Mouse (Mus musculus) gastrocnemius, postnatal 36 days (tissue): Measurements from ENCODE around the gene Slc6a19. TPM values are rescaled to one million over a fixed set of nuclear protein-coding genes. Genes with fewer than 3 reads are reported as not detected.
"Not testable (repeated sequence)": the region's sequence is repeated elsewhere in the genome, so short reads cannot be mapped to it uniquely, and the experiment has no call there.

Source experiments
- DNase-seq, 2 experiments: peaks; one replicate each; pipeline ENCODE4 v3.0.0; 2022
- intact Hi-C: fragments of 180-260 bp; cut with DNase I; formaldehyde crosslinking; loops from one replicate; pipeline ENCODE4 v1.15.1; 2025
- total RNA-seq, 2 experiments: library from RNA; stranded (reverse); gene quantifications; 2 replicates each; pipeline ENCODE4 v1.2.3; 2021

Gene Slc6a19
- total RNA-seq, 2 experiments from 2014 or later, result not detected

DNA sequence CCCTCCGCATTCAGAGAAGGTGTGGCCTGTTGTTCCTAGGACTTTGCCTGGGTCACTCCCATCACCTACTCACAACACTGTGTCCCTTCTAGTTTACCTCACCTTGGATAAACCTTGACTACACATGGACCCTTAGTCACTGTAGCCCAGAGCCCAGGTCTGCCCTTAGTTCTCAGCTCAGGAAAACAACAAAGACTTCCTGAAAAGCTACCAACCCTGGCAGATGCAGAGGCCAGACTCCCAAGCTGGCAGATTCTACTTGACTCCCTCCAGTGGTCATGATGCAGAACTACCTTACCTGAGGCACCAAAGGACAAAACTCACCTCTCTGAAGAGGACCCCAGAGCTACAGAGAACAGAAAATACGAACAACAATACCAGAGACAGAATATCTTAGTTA is 9.4 kb upstream of the Slc6a19 start:
- intact Hi-C loops, result no loop called here
- no peak for DNase-seq

- intact Hi-C loops, result no loop called here
- DNase-seq, result no peak
Observed at GRCm38 (mm10) chr13:73713204-73713603, 8.5 kb upstream of the Slc6a19 start.

- DNase-seq, result no peak
- intact Hi-C loops, result no loop called here
Observed at GRCm38 (mm10) chr13:73712228-73712627, 7.6 kb upstream of the Slc6a19 start.

DNA sequence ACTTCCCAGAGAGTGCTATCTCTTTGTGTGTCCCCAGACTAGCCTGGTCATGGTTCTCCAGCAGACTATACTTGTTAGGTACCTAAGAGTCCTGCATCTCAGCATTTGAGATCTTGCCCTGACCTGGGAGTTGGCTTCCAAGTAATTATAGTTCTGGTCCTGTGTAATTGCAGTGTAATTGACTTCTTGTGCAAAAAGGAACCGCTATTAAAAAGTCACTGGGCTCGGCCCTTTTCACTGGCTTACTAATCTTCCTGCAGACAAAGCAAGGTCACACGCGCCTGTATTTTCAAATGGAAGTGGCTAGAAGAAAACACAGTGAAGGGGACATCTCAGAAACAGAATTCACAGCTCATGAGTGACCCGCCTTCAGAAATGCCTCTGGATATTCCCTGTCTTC is 7.1 kb upstream of the Slc6a19 start:
- no peak for DNase-seq
- intact Hi-C loops, result no loop called here

GRCm38 (mm10) chr13:73711221-73711620 is 6.6 kb upstream of the Slc6a19 start:
- intact Hi-C loops, result no loop called here
- DNase-seq, result no peak

- intact Hi-C loops, result no loop called here
Observed at GRCm38 (mm10) chr13:73709491-73709890, 4.8 kb upstream of the Slc6a19 start.

GRCm38 (mm10) chr13:73703486-73703885 is 1.2 kb downstream of the Slc6a19 start:
- DNase-seq, intact Hi-C loops: not testable (repeated sequence)

More at GRCm38 (mm10) chr13:73709491-73709890, 4.8 kb upstream of the Slc6a19 start:
- DNase-seq, result no peak

DNA sequence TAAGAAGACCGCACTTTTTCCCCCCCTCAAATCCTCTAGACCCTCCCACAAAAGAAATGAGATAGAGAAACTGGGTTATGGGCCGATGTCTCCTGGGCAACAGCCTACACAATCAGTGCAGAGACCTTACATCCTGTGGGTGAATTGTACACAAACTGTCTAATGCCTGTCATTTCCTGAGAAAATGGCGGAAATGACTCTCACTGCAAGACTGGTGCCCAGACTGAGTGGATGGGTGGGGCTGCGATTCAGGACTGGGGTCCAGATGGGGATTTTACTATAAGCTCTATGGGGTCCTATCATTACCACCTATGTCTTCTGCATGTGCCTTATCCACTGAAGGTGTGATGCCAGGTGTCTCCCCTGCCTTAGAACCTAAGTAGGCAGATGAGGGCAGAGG is 1.9 kb downstream of the Slc6a19 start:
- DNase-seq, result no peak
- intact Hi-C loops, result no loop called here

- no peak for DNase-seq
- intact Hi-C loops, result no loop called here
Observed at GRCm38 (mm10) chr13:73701161-73701883, 3.3 kb downstream of the Slc6a19 start.

DNA sequence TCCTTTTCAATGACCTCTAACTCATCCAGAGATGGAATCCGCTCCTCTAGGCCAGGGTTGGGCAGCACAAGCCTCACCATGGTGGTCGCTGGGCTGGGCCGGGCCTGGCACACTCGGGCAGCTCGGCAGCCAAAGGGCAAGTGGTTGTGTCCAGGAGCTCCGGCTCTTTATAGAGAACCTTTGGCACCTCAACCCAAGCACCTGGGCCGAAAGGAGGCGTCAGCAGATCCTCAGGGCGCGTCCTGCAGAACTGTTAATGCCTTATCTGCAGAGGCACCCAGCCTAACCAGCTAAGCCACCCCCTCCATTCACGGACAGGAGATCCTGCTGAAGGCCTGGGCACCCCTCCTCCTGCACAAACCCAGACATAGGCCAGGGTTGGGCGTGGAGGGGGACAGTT is 4.1 kb downstream of the Slc6a19 start:
- intact Hi-C loops, result no loop called here
- DNase-seq, result no peak

- no peak for DNase-seq
- intact Hi-C loops, result no loop called here
Observed at GRCm38 (mm10) chr13:73699714-73700113, 5.0 kb downstream of the Slc6a19 start.

DNA sequence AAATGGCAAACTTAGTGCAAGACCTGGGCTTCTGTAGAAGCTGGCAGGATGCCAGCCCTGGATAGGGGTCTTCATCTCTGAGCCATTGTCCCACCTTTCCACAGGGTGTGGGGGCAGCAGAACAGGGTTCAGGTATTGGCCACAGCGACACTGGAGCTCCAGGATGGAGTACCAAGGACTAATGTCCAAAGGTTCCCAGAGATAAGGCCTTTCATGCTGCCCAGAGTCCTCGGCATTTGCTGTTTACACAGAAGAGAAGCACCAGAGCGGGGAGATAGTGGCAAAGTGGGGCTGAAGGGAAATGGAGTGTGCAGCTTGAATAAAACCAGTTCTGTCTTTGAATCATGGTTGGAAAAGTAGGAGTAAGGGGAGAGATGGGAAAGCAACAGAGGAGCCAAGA is 8.1 kb downstream of the Slc6a19 start:
- intact Hi-C loops, result no loop called here

DNA sequence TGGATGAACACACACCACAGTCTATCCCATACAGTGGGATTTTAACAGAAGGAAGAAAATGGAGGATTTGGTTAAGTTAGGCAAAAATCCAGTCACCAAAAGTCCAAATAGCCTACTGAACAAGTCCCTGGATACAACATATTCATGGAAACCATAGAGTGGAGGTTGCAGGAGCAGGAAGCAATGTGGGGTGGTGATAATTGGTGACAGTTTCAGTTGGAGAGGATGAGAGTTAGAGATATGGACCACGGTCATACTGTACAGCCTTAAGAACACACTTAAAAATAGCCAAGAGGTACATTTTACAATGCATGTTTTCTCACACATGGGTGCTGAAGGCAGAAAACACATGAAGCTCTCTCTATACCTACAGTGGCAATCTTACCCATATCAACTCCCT is 9.7 kb downstream of the Slc6a19 start:
- intact Hi-C loops, result no loop called here
- DNase-seq, result no peak

More for the DNA sequence above, 8.1 kb downstream of the Slc6a19 start:
- DNase-seq, result no peak

GRCm38 (mm10) chr13:73693333-73693732 is 11.3 kb downstream of the Slc6a19 start:
- no peak for DNase-seq
- intact Hi-C loops, result loop anchor here (2.0 kb wide), 1 partner anchor 181 kb away; no protein-coding TSS in a partner anchor

DNA sequence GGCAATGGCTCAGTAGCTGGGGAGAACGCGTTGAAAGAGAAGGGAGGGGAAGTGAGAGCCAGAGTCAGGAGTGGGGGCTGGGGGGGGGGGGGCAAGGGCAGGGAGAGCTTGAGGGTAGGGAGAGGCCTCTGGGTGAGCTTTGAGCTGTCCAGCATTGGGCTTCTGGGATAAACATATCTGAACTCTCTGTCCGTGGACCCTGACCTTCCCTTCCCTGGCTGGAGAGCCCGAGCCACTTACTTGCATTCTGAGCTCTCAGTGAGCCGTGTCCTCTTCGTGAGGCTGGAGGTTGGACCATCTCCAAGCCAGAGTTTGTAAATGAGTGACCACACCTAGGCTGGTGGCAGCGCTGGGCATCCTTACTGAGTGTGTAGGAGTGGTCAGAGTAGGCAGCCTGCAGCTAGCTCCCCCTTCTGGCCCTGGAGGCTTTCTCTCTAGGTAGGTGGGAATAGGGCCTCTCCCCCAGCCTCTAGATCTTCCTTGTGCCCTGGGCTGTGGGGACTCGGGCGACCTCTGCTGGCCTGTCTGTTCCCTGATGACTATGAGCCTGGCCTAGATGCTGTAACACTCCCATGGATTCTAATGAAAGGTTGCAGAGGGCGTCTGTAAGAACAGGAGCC is 12.3 kb downstream of the Slc6a19 start:
- DNase-seq, result peak in 1 of 2 experiments; percentile 48
- intact Hi-C loops, result loop anchor here (2.0 kb wide), 1 partner anchor 180 kb away; no protein-coding TSS in a partner anchor

GRCm38 (mm10) chr13:73688934-73689333 is 15.7 kb downstream of the Slc6a19 start:
- no peak for DNase-seq
- intact Hi-C loops, result loop anchor here (10.0 kb wide), 1 partner anchor 264 kb away; no protein-coding TSS in a partner anchor

DNA sequence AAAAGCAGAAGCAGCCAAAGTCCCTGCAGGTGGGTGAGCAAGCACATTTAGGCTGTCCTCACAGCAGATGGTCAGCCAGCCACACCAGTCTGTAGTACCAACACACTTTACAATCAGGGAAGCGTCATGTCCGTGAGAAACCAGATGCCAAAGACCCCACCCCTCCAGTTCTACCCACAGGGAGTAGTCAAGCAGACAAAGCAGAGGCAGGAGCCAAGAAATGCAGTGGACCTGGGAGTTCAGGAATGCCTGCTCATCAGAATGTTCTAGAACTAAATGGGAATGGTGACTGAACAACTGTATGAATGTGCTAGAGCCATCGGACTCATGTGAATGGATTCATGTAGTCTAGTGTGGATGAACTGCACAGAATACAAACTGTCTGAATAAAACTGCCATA is 17.1 kb downstream of the Slc6a19 start:
- DNase-seq, result no peak
- intact Hi-C loops, result loop anchor here (10.0 kb wide), 1 partner anchor 263 kb away; no protein-coding TSS in a partner anchor

GRCm38 (mm10) chr13:73685502-73685901 is 19.2 kb downstream of the Slc6a19 start:
- intact Hi-C loops, result loop anchor here (10.0 kb wide), 1 partner anchor 261 kb away; no protein-coding TSS in a partner anchor

GRCm38 (mm10) chr13:73684412-73684811 is 20.3 kb downstream of the Slc6a19 start:
- DNase-seq, result no peak
- intact Hi-C loops, result loop anchor here (10.0 kb wide), 1 partner anchor 260 kb away; no protein-coding TSS in a partner anchor

More at GRCm38 (mm10) chr13:73685502-73685901, 19.2 kb downstream of the Slc6a19 start:
- DNase-seq, result no peak

DNA sequence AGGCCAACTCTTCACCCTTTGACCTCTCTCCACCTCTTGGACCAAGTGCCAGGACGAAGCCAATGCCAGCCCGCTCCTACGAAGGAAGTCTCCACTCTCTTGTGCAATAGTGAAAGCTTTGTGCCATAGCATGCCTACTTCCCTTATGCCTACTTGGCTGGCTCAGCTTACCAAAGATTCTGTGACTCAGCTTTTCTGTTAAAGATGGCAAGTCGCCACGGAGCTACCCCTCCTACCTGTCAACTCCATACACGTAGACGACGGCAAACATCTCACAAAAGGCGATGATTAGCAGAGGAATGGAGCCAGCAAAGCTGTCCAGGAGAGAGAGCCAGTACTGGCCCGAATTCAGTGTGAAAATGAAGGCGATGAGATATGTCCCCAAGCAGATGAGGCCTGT is 21.0 kb downstream of the Slc6a19 start:
- DNase-seq, result no peak
- intact Hi-C loops, result loop anchor here (10.0 kb wide), 1 partner anchor 259 kb away; no protein-coding TSS in a partner anchor

DNA sequence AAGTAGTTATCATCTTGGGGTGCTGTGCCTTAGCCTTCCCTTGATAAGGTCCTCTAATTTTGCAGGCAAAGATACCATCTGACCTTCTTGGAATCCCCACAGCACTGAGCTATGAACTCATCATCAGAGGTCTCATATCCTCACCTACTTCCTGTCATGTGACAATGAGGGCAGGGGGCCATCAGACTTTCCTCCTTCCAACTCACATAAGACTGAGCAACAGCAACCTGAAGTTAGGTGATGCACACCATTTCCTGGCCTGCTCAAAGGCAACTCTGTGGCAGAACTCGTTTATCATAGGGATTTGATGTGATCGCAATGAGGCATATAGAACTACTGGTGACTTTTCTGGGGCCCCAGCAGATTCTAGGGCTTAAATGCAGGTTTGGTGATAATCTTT is 22.4 kb downstream of the Slc6a19 start:
- intact Hi-C loops, result loop anchor here (10.0 kb wide), 1 partner anchor 257 kb away; no protein-coding TSS in a partner anchor
- DNase-seq, result no peak
